Mouse (Mus musculus): ENCODE results near the gene Zbtb8os. TPM values are rescaled to one million over a fixed set of nuclear protein-coding genes. Genes with fewer than 3 reads are reported as not detected.

Gene Zbtb8os
- polyA plus RNA-seq, 1 experiment from 2014 or later, result 41.7 TPM

DNA sequence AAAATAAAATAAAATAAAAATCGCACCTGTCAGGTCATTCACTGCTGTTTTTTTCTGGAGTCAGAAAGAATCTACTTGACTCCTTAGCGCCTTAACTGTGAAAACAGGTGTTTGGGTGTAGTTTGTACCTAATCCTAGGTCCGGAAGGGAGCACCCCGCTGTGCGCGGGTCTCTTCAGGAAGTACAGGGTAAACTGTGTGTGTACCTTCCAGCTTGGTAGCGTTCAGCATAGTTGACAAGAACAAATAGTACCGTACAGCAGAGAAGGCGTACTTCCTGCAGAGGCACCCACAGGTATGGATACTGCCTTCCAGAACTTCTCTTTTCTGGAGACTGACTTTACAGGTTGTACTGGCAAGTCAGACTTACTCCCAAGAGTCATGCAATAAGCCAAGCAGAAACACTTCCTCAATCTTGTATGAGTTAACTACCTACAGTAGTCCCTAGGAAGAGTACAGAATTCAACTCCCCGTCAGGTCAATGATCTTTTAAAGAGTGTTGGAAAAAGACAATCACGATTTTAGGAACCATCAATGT is 38.8 kb downstream of the Zbtb8os start:
- WGBS, result 42% methylated on average over 11 of the region's 11 CpGs
- peak; percentile 74 for ATAC-seq (ENCODE audit: low FRiP score, low TSS enrichment)

DNA sequence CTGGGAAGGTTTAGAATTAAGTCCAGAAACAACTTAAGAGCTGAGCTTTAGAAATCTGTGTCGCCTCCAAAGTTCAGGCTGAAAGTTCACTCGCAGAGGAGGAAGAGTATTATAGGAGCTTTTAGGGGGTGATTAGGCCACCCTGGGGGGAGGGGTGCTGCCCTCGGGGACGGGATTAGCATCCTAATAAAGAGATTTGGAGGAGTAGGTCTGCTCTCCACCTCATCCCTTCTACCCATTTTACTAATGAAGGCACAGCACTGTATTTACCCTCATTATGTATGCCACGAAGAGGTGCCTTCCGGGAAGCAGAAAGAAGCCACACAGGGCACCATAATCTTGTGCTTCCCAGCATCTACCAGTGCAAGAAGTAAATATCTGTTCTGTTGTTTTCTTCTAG is 39.5 kb downstream of the Zbtb8os start:
- WGBS, result 44% methylated on average over 6 of the region's 6 CpGs
- Histone ChIP-seq H3K27ac (replicated peaks) (peak overlapping the region; percentile 66), H3K9me3 (ENCODE audit: control insufficient read depth, low read length) (no peaks in the 10 kb centered on the region), H3K4me1 (replicated peaks; ENCODE audit: control insufficient read depth, insufficient read depth) (no peaks in the 10 kb centered on the region), H3K4me2 (replicated peaks; ENCODE audit: low read depth) (no peak overlapping the region), H3K9ac (ENCODE audit: low read length) (no peak overlapping the region), H3K4me3 (ENCODE audit: low read depth, low read length) (no peak overlapping the region), H3K36me3 (ENCODE audit: control insufficient read depth, insufficient read depth, low read length) (no peaks in the 10 kb centered on the region), H3K27me3 (ENCODE audit: control insufficient read depth, insufficient read depth, low read length) (no peaks in the 10 kb centered on the region)
- no peak for TF ChIP-seq EP300 (optimal IDR thresholded peaks at IDR 0.05)
- TF ChIP-seq CTCF (IDR thresholded peaks at IDR 0.05; ENCODE audit: low read depth), result no peak
- ATAC-seq (ENCODE audit: low FRiP score, low TSS enrichment), result no peak
- no peak for DNase-seq (ENCODE audit: low spot score)

More for the DNA sequence above, 38.8 kb downstream of the Zbtb8os start:
- Histone ChIP-seq H3K27me3 (ENCODE audit: control insufficient read depth, insufficient read depth, low read length) (no peaks in the 10 kb centered on the region), H3K27ac (replicated peaks) (peak overlapping the region; percentile 66; the same call in 1 of the 2 replicates), H3K4me2 (replicated peaks; ENCODE audit: low read depth) (no peak overlapping the region), H3K4me1 (replicated peaks; ENCODE audit: control insufficient read depth, insufficient read depth) (no peaks in the 10 kb centered on the region), H3K9me3 (ENCODE audit: control insufficient read depth, low read length) (no peaks in the 10 kb centered on the region), H3K4me3 (ENCODE audit: low read depth, low read length) (no peak overlapping the region), H3K36me3 (ENCODE audit: control insufficient read depth, insufficient read depth, low read length) (no peaks in the 10 kb centered on the region), H3K9ac (ENCODE audit: low read length) (no peak overlapping the region)
- TF ChIP-seq EP300 (optimal IDR thresholded peaks at IDR 0.05) (peak; percentile 31), CTCF (IDR thresholded peaks at IDR 0.05; ENCODE audit: low read depth) (no peak)
- DNase-seq (ENCODE audit: low spot score), result peak; percentile 45

DNA sequence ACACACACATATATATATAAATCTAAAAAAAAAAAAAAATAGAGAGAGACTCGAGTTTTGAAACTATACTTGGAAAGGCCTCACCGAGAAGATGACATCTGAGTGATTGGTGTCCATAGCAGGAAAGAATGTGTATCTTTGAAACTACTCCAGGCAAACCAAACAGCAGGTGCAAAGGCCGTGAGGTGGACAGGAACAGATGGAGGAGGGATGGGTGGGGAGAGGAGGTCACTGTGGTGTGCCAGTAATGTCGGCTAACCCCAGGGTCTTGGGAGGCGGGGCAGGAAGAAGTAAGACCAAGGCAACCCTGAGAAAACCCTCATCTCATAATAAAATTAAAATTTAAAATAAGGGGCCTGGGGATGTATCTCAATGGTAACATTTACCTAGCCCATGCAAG is 40.3 kb downstream of the Zbtb8os start:
- Histone ChIP-seq H3K27ac (replicated peaks) (no peak overlapping the region), H3K4me2 (replicated peaks; ENCODE audit: low read depth) (no peak overlapping the region), H3K36me3 (ENCODE audit: control insufficient read depth, insufficient read depth, low read length) (no peaks in the 10 kb centered on the region), H3K9me3 (ENCODE audit: control insufficient read depth, low read length) (no peaks in the 10 kb centered on the region), H3K9ac (ENCODE audit: low read length) (no peak overlapping the region), H3K4me3 (ENCODE audit: low read depth, low read length) (no peak overlapping the region), H3K4me1 (replicated peaks; ENCODE audit: control insufficient read depth, insufficient read depth) (no peaks in the 10 kb centered on the region), H3K27me3 (ENCODE audit: control insufficient read depth, insufficient read depth, low read length) (no peaks in the 10 kb centered on the region)
- ATAC-seq (ENCODE audit: low FRiP score, low TSS enrichment) (no peak), DNase-seq (ENCODE audit: low spot score) (no peak)
- TF ChIP-seq CTCF (IDR thresholded peaks at IDR 0.05; ENCODE audit: low read depth) (no peak), EP300 (optimal IDR thresholded peaks at IDR 0.05) (no peak)
- 70% methylated on average over 5 of the region's 5 CpGs for WGBS

- 0% methylated on average over 36 of the region's 68 CpGs for WGBS
- no peaks in the 10 kb centered on the region for H3K4me1 ChIP-seq (replicated peaks; ENCODE audit: control insufficient read depth, insufficient read depth)
- H3K9me3 ChIP-seq (ENCODE audit: control insufficient read depth, low read length), result no peaks in the 10 kb centered on the region
- peak overlapping the region; percentile 76 for H3K4me2 ChIP-seq (replicated peaks; ENCODE audit: low read depth)
- no peaks in the 10 kb centered on the region for H3K36me3 ChIP-seq (ENCODE audit: control insufficient read depth, insufficient read depth, low read length)
- H3K4me3 ChIP-seq (ENCODE audit: low read depth, low read length), result peak overlapping the region; percentile 87
- H3K27me3 ChIP-seq (ENCODE audit: control insufficient read depth, insufficient read depth, low read length), result no peaks in the 10 kb centered on the region
- peak overlapping the region; percentile 98 for H3K27ac ChIP-seq (replicated peaks)
- peak overlapping the region; percentile 98 for H3K9ac ChIP-seq (ENCODE audit: low read length)
- peak; percentile 64 for DNase-seq (ENCODE audit: low spot score)
- TF ChIP-seq EP300 (optimal IDR thresholded peaks at IDR 0.05) (no peak), CTCF (IDR thresholded peaks at IDR 0.05; ENCODE audit: low read depth) (peak; percentile 7; the same call in 1 of the 2 replicates)
- peak; percentile 53; the same call in 1 of the 2 replicates for ATAC-seq (ENCODE audit: low FRiP score, low TSS enrichment)
These were observed 41.6 kb downstream of the Zbtb8os start for GRCm38 (mm10) chr4:129376961-129377545.

GRCm38 (mm10) chr4:129377601-129378390 is 42.3 kb downstream of the Zbtb8os start, which contains the start of gene Zbtb8a:
TSS of gene Zbtb8a (minus strand) at chr4:129378116.
- no peak for TF ChIP-seq EP300 (optimal IDR thresholded peaks at IDR 0.05)
- peak; percentile 43 for TF ChIP-seq CTCF (IDR thresholded peaks at IDR 0.05; ENCODE audit: low read depth)

More at GRCm38 (mm10) chr4:129377601-129378390, 42.3 kb downstream of the Zbtb8os start, which contains the start of gene Zbtb8a:
- Histone ChIP-seq H3K27me3 (ENCODE audit: control insufficient read depth, insufficient read depth, low read length) (no peaks in the 10 kb centered on the region), H3K4me2 (replicated peaks; ENCODE audit: low read depth) (peak within 1 kb of the TSS; percentile 76), H3K4me1 (replicated peaks; ENCODE audit: control insufficient read depth, insufficient read depth) (no peaks in the 10 kb centered on the region), H3K4me3 (ENCODE audit: low read depth, low read length) (peak within 1 kb of the TSS; percentile 87), H3K27ac (replicated peaks) (peak within 1 kb of the TSS; percentile 98), H3K9me3 (ENCODE audit: control insufficient read depth, low read length) (no peaks in the 10 kb centered on the region), H3K36me3 (ENCODE audit: control insufficient read depth, insufficient read depth, low read length) (no peaks in the 10 kb centered on the region), H3K9ac (ENCODE audit: low read length) (peak within 1 kb of the TSS; percentile 98)
- ATAC-seq (ENCODE audit: low FRiP score, low TSS enrichment), result peak; percentile 61
- peak; percentile 77 for DNase-seq (ENCODE audit: low spot score)
- WGBS, result 2% methylated on average over 59 of the region's 65 CpGs

Data from stomach, postnatal 0 days (tissue).